Mouse (Mus musculus) lung, adult 2 months (tissue): ENCODE data around the gene Map2k3.

ENCODE experiments used
- CTCF ChIP-seq: fragments of 200-500 bp; IDR thresholded peaks from 2 replicates; pipeline ENCODE4 v1.5.1; 2011; ENCODE audit warnings: mild to moderate bottlenecking, low read length, control low read depth; ENCODE audit not compliant: insufficient read depth
- POLR2A ChIP-seq: fragments of 200-500 bp; IDR thresholded peaks from 2 replicates; pipeline ENCODE4 v1.6.1; 2011; ENCODE audit warnings: low read depth, mild to moderate bottlenecking, control low read depth, low read length, borderline replicate concordance; ENCODE audit errors: extremely low read depth

DNA sequence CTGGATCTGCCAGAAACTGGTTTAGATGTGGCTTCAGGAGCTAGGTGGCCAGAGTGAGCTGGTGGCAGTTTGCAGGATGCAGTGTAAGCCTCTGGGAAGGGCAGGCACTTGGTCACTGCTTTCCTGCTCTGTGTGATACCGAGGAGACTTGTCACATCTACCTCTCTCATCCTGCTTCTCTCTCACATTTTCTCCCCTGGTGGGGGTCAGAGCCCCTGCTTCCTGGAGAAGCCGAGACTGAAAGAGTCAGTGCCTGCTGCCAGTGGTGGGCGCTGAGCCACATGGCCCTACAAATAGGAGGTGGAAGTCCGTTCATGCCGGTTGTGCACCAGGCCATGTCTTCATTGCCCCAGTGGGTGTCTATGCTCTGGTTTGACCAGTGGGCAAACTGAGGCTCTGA lies 8.7 kb downstream of the Map2k3 start:
- TF ChIP-seq CTCF: no peak
- no peak for TF ChIP-seq POLR2A
